Mouse (Mus musculus) layer of hippocampus, adult 2 months (tissue): ENCODE measurements around the gene Mcoln1. TPM values are rescaled to one million over a fixed set of nuclear protein-coding genes. Genes with fewer than 3 reads are reported as not detected.

Experiments used
- DNase-seq, 2 experiments: peaks; one replicate each; pipeline ENCODE4 v3.0.0; 2022; ENCODE audit warnings: low spot score in 2 of 2
- H3K27ac ChIP-seq: fragments of 200-600 bp; 2 replicates; pipeline ENCODE4 v1.8.1; 2022
- H3K4me3 ChIP-seq: fragments of 200-600 bp; 2 replicates; pipeline ENCODE4 v1.8.1; 2022; ENCODE audit warnings: mild to moderate bottlenecking
- CTCF ChIP-seq: fragments of 200-600 bp; conservative IDR thresholded peaks from 2 replicates; pipeline ENCODE4 v1.8.1; 2022; ENCODE audit warnings: antibody characterized with exemption, mild to moderate bottlenecking, moderate library complexity
- total RNA-seq, 2 experiments: library from RNA; stranded (reverse); gene quantifications; 2 replicates each; pipeline ENCODE4 v1.2.3; 2021

The Mcoln1 gene
- total RNA-seq, 2 experiments from 2014 or later, result 82.4 to 85.4 TPM

DNA sequence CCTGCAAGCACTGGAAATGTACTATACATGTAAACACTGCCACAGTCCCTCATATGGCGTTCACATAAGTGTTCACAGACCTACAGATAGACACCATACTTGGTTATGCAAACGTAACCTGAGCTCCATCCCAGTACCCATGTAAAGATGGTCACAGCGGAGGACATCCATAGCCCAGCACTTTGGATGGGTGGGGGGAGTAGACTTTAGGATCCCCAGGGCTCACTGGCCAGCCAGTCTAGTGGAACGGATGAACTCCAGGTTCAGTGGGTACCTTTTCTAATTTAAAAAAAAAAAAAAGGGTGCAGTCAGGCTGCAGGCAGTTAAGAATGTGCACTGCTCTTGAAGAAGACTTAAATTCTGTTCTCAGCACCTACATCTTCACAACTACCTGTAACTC, 39.8 kb downstream of the Mcoln1 start:
- DNase-seq, result no peak
- TF ChIP-seq CTCF, result no peak

DNA sequence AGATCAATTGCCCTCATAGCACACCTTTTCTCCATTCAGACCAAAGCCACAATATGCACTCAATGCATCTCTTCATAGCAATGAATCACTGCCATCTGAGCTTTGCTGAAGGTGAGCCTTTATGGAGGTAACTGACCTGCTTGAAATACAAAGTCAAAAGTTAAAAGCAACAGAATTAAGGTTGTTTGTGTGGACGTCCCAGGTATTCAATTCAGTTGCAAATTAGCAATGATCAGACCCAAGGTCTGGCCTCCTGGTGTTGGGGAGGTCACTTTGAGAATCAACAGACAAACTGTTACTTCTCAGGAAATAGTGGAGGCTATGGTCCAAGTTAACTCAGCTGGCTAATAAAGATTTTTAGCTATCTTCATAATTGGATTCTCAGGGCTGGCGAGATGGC, 46.3 kb downstream of the Mcoln1 start:
- H3K27ac ChIP-seq, result no peak overlapping the region
- TF ChIP-seq CTCF, result no peak
- H3K4me3 ChIP-seq, result no peak overlapping the region
- no peak for DNase-seq

More for the DNA sequence above, 39.8 kb downstream of the Mcoln1 start:
- Histone ChIP-seq H3K4me3 (no peak overlapping the region), H3K27ac (no peak overlapping the region)

DNA sequence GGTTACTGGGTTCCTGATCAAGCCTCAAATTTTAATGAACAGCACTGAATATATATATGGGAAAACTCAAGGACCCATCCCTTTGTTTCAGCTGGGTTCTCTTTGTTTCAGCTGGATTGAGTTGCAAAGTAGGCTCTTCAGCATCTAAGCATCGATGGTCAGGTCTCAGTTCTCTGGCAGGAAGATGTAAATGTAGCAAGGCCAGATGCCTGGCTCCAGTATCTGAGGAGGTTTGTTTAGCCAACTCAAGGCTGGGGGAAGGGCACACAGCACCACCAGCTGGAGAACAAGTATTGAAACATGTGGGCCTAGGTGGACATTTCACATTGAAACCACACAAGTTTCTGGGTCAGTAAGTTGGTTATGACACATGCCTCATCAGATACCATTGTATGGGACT, 52.0 kb downstream of the Mcoln1 start:
- no peak for TF ChIP-seq CTCF
- DNase-seq, result no peak
- Histone ChIP-seq H3K4me3 (no peak overlapping the region), H3K27ac (no peak overlapping the region)

DNA sequence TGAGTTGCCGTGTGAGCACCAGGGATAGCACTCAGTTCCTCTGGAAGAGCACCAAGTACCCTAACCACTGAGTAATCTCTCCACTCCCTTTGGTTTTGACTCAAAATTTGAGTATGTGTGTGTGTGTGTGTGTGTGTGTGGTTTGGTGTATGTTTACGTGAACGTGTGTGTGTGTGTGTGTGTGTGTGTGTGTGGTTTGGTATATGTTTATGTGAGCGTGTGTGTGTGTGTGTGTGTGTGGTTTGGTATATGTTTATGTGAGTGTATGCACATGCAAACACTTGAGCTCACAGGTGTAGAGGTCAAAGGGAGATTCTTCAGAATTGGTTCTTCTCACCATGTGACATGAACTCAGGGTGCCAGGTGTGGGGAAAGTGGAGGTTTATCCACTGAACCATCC, 55.9 kb downstream of the Mcoln1 start:
- DNase-seq, result no peak
- H3K4me3 ChIP-seq, result no peak overlapping the region
- no peak for TF ChIP-seq CTCF
- H3K27ac ChIP-seq, result no peak overlapping the region

Other genes with a start within 250 kb of the Mcoln1 start
- 10 to 100 TPM; 51.6 to 53.9 TPM for gene Insr, start 220.8 kb upstream of the Mcoln1 start, total RNA-seq
- gene A430078G23Rik, start 147.0 kb upstream of the Mcoln1 start, total RNA-seq, result not detected
- 10 to 100 TPM; 43.7 to 46.7 TPM for gene Arhgef18, start 107.5 kb upstream of the Mcoln1 start, total RNA-seq
- under 1 TPM; 0.32 to 0.95 TPM for gene Pex11g, start 32.8 kb upstream of the Mcoln1 start, total RNA-seq
- gene Tex45, start 29.6 kb upstream of the Mcoln1 start, total RNA-seq, result under 1 TPM; 0.23 to 0.54 TPM
- gene Zfp358, start 7.3 kb upstream of the Mcoln1 start, total RNA-seq, result 10 to 100 TPM; 27.9 to 29.9 TPM
- 10 to 100 TPM; 79.4 to 82.1 TPM for gene Pnpla6, start 14.9 kb downstream of the Mcoln1 start, total RNA-seq
- not detected for gene C330021F23Rik, start 67.5 kb downstream of the Mcoln1 start, total RNA-seq
- 10 to 100 TPM; 36.5 to 39.3 TPM for gene Camsap3, start 86.8 kb downstream of the Mcoln1 start, total RNA-seq
- 10 to 100 TPM; 39.6 to 41.4 TPM for gene Xab2, start 120.9 kb downstream of the Mcoln1 start, total RNA-seq
- gene Pet100, start 121.1 kb downstream of the Mcoln1 start, total RNA-seq, result 10 to 100 TPM; 87.0 to 87.3 TPM
- gene Pcp2, start 125.1 kb downstream of the Mcoln1 start, total RNA-seq, result 1 to 10 TPM in 1 of 2 experiments, under 1 TPM in 1; 0.88 to 3.6 TPM
- 10 to 100 TPM; 43.3 to 55.7 TPM for gene Stxbp2, start 130.5 kb downstream of the Mcoln1 start, total RNA-seq
- 1 to 10 TPM in 1 of 2 experiments, under 1 TPM in 1; 0.67 to 1.1 TPM for gene Retn, start 155.3 kb downstream of the Mcoln1 start, total RNA-seq
- gene Mcemp1, start 165.3 kb downstream of the Mcoln1 start, total RNA-seq, result not detected
- gene Fcor, start 171.9 kb downstream of the Mcoln1 start, total RNA-seq, result 10 to 100 TPM; 14.7 to 17.9 TPM
- 10 to 100 TPM; 27.4 to 28.4 TPM for gene Trappc5, start 175.8 kb downstream of the Mcoln1 start, total RNA-seq
- gene Fcer2a, start 193.7 kb downstream of the Mcoln1 start, total RNA-seq, result not detected
- not detected for gene Clec4g, start 220.2 kb downstream of the Mcoln1 start, total RNA-seq
- gene Cd209a, start 248.5 kb downstream of the Mcoln1 start, total RNA-seq, result under 1 TPM in 1 of 2 experiments, not detected in 1; 0.41 TPM